Mouse (Mus musculus) lung, postnatal 4 days (tissue): ENCODE measurements at regions not wholly inside any gene's neighbourhood (a gene's known extent, or its start where the extent isn't known, plus 50 kb on each side); places are given as distances from the start of the nearest gene placed in this dataset.

Source experiments
- DNase-seq, 2 experiments: peaks; one replicate each; pipeline ENCODE4 v3.0.0; 2021

- DNase-seq, result peak; percentile 66 to 71
Measured at GRCm38 (mm10) chr12:26067866-26068684, 347.0 kb downstream of the Rnf144a start.

GRCm38 (mm10) chr12:26060378-26060777 lies 354.7 kb downstream of the Rnf144a start:
- no peak for DNase-seq

GRCm38 (mm10) chr12:26059090-26059489 lies 356.0 kb downstream of the Rnf144a start:
- DNase-seq, result no peak

- DNase-seq, result no peak
Measured at GRCm38 (mm10) chr12:26057491-26058054, 357.5 kb downstream of the Rnf144a start.

GRCm38 (mm10) chr12:26046991-26047390 lies 368.1 kb downstream of the Rnf144a start:
- DNase-seq, result no peak

GRCm38 (mm10) chr12:26045321-26045720 lies 369.7 kb downstream of the Rnf144a start:
- DNase-seq, result no peak

DNA sequence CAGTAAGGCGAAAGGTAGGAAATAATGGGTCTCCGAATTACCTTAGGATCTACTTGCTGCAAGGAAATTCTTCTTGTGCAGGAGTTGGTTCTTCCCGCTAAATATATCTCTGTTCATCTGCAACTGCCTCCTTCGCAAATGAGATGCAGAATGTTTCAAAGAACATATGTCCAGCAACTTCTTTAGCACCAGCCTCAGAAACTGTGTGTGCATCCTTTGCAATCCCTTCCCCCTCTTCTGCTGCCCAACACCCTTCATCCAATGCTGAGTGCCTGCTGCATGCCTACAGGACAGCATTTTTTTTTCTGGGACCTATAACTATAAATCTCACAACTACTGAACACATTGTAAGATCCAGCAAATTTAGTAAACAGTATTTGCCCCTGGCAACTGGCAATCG lies 402.1 kb downstream of the Rnf144a start:
- no peak for DNase-seq

DNA sequence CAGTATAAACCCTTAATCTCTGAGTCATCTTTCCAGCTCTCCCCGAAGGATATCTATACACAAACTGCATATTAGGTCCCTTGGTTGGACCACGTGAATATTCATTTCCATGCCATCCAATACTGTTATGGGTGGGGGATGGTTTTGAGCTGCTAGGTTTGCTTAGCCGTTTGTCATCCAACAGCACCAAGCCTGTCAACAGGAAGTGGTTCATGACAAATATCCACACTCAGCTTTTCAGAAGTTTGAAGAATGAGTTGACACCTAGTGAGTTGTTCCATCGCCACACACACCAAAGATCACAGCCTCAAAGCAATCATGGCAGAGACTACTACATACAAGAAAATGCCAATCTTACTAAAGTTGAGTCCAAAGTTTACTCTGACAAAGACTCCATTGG lies 421.0 kb downstream of the Rnf144a start:
- no peak for DNase-seq

GRCm38 (mm10) chr12:25991801-25992525 lies 423.1 kb downstream of the Rnf144a start:
- no peak for DNase-seq

- no peak for DNase-seq
Measured at GRCm38 (mm10) chr12:25982545-25982944, 432.5 kb downstream of the Rnf144a start.

DNA sequence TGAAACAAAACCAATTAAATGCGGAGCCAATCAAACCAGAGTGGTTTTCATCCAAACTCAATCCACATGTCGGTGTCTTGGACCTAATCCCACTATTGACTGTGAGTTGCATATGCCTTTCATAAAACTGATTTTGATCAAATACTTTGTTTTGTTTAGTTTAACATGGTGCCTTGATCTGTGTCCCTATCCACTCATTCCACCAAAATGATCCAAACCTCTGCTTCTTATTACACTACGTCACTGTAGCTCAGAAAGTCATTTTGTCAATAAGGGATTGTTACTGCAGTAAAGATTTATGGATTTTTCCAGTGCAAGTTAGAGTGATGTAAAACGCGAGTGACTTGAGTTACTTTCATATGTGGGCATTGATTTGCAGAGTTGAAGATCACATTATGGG lies 436.7 kb downstream of the Rnf144a start:
- no peak for DNase-seq

DNA sequence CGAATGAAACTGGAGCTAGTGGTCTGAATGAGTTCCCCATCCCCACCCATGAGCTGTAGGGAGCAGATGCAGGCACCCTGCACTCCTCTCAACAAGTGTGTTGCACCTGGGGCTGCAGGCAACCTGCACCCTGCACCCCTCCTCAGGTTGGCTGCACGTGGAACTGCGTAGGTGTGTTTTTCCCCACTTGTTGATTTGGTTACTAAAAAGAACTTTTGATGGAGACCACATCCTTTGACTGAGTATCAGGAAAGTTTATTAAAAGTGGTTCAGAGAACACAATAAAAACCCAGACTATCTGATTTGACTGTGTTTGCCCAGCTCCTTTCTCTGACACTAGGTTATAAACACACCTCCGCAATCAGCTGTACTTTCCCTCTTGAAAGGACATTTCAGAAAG lies 456.5 kb downstream of the Rnf144a start:
- DNase-seq, result no peak

- DNase-seq, result no peak
Measured at GRCm38 (mm10) chr12:25957547-25957946, 457.5 kb downstream of the Rnf144a start.

GRCm38 (mm10) chr12:25947107-25947506 lies 467.9 kb downstream of the Rnf144a start:
- DNase-seq, result no peak

DNA sequence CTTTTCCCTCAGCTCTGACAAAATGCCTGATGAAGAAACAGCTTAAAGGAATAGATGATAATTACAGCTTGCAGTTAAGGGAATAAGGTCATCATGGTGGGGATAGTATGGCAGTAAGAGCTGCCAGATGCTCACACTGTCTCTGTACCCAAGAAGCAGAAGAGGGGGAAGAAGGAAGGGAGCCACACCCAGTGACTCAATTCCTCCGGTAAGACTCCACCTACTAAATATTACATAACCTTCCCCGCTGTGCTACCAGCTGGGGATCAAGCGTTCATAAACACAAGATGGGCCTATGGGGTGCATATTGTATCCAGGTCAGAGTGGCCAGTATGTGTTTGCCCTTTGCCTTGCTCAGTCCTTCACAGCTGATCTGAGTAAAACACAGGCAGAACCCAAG lies 468.9 kb downstream of the Rnf144a start:
- DNase-seq, result no peak

- DNase-seq, result no peak
Measured at GRCm38 (mm10) chr12:25938856-25939255, 476.2 kb downstream of the Rnf144a start.

GRCm38 (mm10) chr12:25934946-25935345 lies 480.1 kb downstream of the Rnf144a start:
- DNase-seq, result no peak

GRCm38 (mm10) chr12:25934526-25934925 lies 480.5 kb downstream of the Rnf144a start:
- no peak for DNase-seq

- DNase-seq, result peak in 1 of 2 experiments; percentile 51
Measured at GRCm38 (mm10) chr12:25926367-25926766, 488.7 kb downstream of the Rnf144a start.

DNA sequence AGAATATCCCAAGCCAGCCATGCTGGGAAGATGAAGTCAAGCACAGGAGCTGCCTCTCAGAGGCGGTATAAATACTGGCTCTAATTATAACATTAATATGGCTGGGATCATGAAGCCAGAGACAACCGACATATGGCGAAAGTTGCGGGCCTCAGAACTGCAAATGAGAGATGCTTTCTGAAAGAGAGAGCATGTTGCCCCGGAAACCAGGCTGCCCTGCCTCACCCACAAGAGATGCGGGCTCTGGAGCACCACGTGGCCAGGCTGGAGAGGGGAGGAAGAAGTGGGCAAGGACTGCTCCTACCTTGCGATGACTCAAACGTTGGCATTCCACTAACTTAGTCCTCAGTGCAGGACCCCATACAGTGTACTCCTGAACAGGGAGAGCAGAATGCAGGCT lies 490.5 kb downstream of the Rnf144a start:
- no peak for DNase-seq

DNA sequence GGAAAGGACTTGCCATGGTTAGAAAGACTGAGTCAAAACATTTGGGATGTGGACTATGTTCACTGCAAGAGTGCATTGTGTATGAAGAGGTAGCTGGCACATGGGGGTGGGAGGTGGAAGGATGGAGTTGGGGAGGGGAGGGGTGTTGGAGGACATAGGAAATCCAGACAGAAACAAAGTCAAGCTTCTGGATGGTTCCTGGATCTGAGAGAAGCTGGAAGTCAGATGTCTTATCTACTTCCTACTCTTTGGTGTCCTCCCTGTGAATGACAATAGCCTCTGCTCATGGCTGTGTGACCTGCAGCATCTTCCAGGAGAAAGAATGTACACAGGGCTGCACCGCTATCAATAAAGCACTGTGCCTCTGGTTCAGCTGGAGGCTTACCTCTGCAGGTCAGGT lies 491.3 kb downstream of the Rnf144a start:
- DNase-seq, result peak; percentile 15 to 30

GRCm38 (mm10) chr12:25905614-25906013 lies 509.4 kb downstream of the Rnf144a start:
- no peak for DNase-seq

DNA sequence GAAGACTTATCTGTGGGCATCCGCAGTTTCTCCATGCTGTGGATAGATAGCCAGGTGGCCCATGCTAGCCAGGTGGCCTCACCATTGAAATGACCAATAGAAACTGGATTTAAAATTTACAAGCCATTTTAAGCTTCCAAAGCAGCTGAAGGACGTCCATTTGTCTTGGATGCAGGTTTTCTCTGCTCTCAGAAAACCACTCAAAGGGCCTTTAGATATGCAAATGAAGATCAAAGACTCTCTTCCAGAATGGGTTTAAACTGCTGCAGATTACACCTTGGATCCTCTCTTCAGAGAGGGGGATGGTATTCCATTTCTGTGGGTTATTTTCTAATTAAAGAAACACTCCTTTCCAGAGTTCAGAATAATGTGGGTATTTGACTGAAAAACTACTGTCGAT lies 518.5 kb downstream of the Rnf144a start:
- no peak for DNase-seq

DNA sequence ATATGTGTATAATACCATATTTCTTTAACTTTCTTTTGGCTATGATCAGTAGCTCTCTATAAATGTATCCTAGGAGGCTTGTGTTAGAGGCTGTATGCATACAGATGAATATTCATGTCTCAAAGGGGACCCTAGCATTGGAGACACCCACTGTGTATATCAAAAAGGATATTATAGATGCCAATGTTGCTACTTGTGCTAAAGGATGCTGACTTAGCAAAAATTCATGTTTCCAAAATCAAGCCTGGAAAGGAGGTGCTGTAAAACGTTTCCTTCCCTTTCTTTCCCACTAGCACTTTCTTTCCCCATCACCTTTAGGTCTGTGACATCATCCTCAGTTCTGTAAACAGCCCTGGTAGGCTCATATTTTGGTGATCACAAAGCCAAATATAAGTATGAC lies 519.4 kb downstream of the Rnf144a start:
- DNase-seq, result no peak
